Mouse (Mus musculus): ENCODE results near the gene Prkra. TPM values are rescaled to one million over a fixed set of nuclear protein-coding genes. Genes with fewer than 3 reads are reported as not detected.
"Not testable (repeated sequence)": the region's sequence is repeated elsewhere in the genome, so short reads cannot be mapped to it uniquely, and the experiment has no call there.

Gene Prkra
- polyA plus RNA-seq, 1 experiment = 35.1 TPM

DNA sequence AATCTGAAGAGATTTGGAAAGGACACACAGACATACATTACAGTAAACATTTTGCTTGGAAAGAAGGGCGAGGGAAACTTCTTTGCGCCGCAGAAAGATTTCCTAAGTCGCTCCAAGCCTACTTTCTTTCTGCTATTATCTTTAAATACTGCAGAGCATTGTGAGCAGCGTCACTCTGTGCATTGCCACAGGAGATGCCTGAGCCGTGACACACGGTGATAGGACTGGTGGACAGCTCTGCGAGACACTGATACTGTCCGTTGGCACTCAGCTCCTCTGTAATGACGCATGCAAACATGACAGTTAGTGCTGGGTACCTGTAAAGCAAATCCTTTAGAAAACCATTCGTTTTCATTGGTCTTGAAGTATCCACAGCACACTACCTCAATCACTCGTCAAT lies 17.5 kb downstream of the Prkra start:
- no peak overlapping the region for H3K4me3 ChIP-seq (ENCODE audit: insufficient read depth, low read length)
- H3K27ac ChIP-seq (ENCODE audit: insufficient read depth, low read length) = no peak overlapping the region
- no peaks in the 10 kb centered on the region for H3K4me1 ChIP-seq (ENCODE audit: control insufficient read depth, insufficient read depth, low read length)
- TF ChIP-seq CTCF (IDR thresholded peaks at IDR 0.05; ENCODE audit: borderline replicate concordance, insufficient read depth, low read length) (no peak), POLR2A (IDR thresholded peaks at IDR 0.05; ENCODE audit: low read depth, low read length) (no peak)

DNA sequence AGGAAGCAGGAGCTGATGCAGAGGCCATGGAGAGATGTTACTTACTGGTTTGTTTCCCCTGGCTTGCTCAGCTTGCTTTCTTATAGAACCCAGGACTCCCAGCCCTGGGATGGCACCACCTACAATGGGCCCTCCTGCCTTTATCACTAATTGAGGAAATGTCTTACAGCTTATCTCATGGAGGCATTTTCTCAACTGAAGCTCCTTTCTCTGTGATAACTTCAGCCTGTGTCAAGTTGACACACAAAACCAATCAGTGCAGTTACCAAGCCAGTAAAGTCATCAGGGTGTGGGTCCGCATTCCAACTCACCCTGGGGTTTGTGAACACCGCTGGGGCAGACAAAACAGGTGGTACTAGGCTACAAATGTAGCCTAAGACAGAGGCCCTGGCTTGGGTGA lies 25.5 kb downstream of the Prkra start:
- not testable (repeated sequence) for H3K4me3 ChIP-seq (ENCODE audit: insufficient read depth, low read length); H3K4me1 ChIP-seq (ENCODE audit: control insufficient read depth, insufficient read depth, low read length); H3K27ac ChIP-seq (ENCODE audit: insufficient read depth, low read length)

DNA sequence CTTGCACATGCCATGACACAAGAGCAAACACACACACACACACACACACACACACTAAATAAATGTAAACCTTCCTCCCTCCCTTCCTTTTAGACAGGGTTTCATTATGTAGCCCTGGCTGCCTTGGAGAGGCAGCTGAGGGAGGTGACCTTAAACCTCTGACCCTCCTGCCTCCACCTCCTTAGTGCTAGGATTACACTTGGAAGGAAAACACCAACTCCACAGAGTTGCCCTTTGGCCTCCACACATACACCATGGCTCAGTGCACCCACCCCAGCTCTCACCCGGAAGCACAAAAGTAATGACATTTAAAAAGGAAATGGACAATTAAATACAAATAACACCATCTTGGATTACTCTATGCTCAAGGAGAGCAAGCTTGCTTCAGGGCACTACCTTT lies 26.1 kb downstream of the Prkra start:
- no peak for TF ChIP-seq POLR2A (IDR thresholded peaks at IDR 0.05; ENCODE audit: low read depth, low read length)
- TF ChIP-seq CTCF (IDR thresholded peaks at IDR 0.05; ENCODE audit: borderline replicate concordance, insufficient read depth, low read length) = no peak
- no peak overlapping the region for H3K27ac ChIP-seq (ENCODE audit: insufficient read depth, low read length)
- H3K4me3 ChIP-seq (ENCODE audit: insufficient read depth, low read length) = no peak overlapping the region
- no peaks in the 10 kb centered on the region for H3K4me1 ChIP-seq (ENCODE audit: control insufficient read depth, insufficient read depth, low read length)

DNA sequence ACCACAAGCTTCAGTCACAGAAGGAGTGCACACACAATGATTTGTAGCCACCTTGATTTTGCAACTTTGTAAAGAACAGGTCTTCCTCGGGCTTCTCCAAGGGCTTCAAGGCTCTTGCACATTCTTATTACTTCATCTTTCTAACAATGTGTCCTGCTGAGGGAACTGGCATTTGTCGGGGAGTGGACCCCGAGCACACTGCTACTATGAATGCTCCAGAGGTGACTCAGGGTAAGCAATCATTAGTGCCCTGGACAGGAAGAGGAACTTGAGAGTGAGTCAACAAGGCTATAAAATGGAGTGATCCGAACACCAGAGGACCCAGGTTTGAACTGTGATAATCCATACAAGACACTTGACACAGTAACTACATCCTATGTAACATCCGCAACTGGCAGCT lies 27.6 kb downstream of the Prkra start:
- Histone ChIP-seq H3K27ac (ENCODE audit: insufficient read depth, low read length) (no peak overlapping the region), H3K4me3 (ENCODE audit: insufficient read depth, low read length) (no peak overlapping the region), H3K4me1 (ENCODE audit: control insufficient read depth, insufficient read depth, low read length) (no peaks in the 10 kb centered on the region)
- TF ChIP-seq POLR2A (IDR thresholded peaks at IDR 0.05; ENCODE audit: low read depth, low read length) = no peak
- no peak for TF ChIP-seq CTCF (IDR thresholded peaks at IDR 0.05; ENCODE audit: borderline replicate concordance, insufficient read depth, low read length)

DNA sequence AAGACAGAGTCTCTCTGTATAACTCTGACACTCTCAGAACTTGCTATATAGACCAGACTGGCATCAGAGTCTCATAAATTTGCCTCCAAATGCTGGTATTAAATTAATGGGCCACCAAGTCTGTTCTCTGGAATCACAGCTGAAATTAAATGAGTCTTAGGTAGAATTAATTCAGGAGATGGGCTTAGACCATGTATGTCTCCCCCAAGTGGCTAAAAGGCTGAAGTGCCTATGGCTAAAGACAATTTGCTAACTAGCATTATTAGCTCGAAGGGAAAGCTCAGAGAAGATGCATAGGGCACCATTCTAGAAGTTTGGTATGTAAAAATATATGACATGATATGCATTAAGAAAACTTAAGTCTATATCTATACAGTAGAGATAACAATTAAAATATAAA lies 29.7 kb downstream of the Prkra start:
- H3K4me3 ChIP-seq (ENCODE audit: insufficient read depth, low read length) = no peak overlapping the region
- H3K27ac ChIP-seq (ENCODE audit: insufficient read depth, low read length) = no peak overlapping the region
- no peaks in the 10 kb centered on the region for H3K4me1 ChIP-seq (ENCODE audit: control insufficient read depth, insufficient read depth, low read length)
- no peak for TF ChIP-seq POLR2A (IDR thresholded peaks at IDR 0.05; ENCODE audit: low read depth, low read length)
- TF ChIP-seq CTCF (IDR thresholded peaks at IDR 0.05; ENCODE audit: borderline replicate concordance, insufficient read depth, low read length) = no peak

DNA sequence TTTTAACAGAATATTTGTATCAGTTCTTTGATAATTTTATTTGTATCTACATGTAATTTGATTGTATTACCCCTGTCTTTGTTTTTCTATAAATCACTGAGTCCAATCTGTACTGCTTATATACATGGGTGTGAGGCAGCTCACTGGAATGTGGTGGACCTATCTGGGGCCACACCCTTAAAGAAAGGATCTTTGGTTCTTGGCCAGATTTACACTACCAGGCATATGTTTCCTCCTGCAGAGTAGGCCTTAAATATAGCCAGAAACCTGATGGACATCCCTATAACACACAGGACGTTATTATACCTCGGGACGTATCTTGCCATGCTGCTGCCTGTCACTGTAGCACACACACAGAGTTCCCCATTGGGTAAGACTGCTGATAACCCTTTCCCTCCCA lies 35.8 kb downstream of the Prkra start:
- H3K4me3 ChIP-seq (ENCODE audit: insufficient read depth, low read length) = no peak overlapping the region
- no peak for TF ChIP-seq CTCF (IDR thresholded peaks at IDR 0.05; ENCODE audit: borderline replicate concordance, insufficient read depth, low read length)
- no peak for TF ChIP-seq POLR2A (IDR thresholded peaks at IDR 0.05; ENCODE audit: low read depth, low read length)
- no peak overlapping the region for H3K27ac ChIP-seq (ENCODE audit: insufficient read depth, low read length)
- no peaks in the 10 kb centered on the region for H3K4me1 ChIP-seq (ENCODE audit: control insufficient read depth, insufficient read depth, low read length)

DNA sequence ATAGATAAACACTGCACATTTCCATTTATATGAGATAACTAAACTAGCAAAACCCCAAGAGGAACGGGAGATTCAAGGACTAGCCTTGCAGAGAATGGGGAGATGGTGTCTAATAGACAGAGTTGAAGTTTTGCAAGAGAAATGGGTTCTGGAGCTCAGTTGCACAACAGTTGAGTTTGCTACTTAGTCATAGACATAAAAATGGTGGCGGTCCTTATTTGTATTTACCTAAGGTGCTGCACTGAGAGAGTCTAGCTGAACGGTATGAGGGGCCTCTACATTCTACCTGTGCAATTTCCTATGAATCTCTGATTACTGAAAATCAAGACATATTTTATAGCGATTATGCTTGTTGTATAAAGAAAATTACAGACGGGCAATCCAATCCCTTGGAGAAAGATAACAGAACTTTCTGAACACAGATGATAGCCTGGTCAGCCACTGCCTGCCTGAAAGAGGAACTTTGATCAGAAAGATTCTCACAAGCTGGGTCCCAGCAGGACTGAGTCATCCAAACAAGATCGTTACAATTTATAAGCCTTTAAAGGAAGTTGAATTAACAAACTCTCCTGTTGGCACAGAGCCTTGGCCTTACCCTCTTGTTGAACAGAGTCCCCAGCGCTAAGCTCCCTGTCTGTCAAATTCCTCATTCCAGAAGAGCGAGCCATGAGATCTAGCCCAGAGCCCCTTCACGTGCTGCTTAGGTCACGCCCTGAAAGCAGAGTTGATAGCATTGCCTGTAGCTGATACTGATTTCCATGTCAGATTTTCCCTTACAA lies 37.3 kb downstream of the Prkra start:
- Histone ChIP-seq H3K27ac (ENCODE audit: insufficient read depth, low read length) (no peak overlapping the region), H3K4me1 (ENCODE audit: control insufficient read depth, insufficient read depth, low read length) (no peaks in the 10 kb centered on the region), H3K4me3 (ENCODE audit: insufficient read depth, low read length) (no peak overlapping the region)
- TF ChIP-seq POLR2A (IDR thresholded peaks at IDR 0.05; ENCODE audit: low read depth, low read length) (no peak), CTCF (IDR thresholded peaks at IDR 0.05; ENCODE audit: borderline replicate concordance, insufficient read depth, low read length) (no peak)

DNA sequence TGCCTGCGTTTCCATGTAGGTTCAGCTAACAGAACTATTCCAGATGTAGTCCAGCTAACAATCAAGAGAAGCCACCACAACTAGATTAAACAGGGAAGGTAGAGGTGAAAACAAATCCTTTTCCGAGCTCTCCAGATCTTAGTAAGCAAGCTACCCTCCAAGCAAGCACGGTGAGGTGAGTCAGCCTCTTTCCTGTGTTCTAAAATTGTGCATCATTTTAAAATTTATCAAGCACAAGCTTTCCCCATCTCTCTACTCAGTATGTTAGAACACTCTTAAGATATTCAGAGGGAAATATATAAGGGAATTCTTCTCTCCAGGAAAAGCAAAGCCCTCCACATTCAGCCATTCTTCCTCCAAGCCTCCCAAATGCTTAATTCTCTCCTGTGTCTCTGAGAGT lies 41.1 kb downstream of the Prkra start:
- Histone ChIP-seq H3K27ac (ENCODE audit: insufficient read depth, low read length) (no peak overlapping the region), H3K4me3 (ENCODE audit: insufficient read depth, low read length) (no peak overlapping the region), H3K4me1 (ENCODE audit: control insufficient read depth, insufficient read depth, low read length) (no peaks in the 10 kb centered on the region)
- TF ChIP-seq POLR2A (IDR thresholded peaks at IDR 0.05; ENCODE audit: low read depth, low read length) = no peak

DNA sequence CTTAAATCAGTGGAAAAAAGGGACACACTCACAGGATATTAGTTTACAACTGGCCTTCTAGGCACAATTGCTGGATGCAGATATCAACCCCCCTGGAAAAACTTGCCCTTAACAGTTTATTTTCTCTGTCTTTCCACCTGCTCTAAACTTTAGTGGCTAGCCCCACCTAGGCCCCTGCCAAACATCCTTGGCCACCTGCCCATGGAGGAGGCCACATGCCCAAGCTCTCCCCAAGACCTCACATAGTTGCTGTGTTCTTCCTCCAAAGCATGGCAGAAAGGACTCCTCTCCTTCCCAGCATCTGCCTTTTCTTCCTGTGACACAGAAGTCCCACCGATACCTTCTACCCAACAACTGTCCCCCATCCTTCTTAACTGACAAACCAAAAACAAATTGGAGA lies 45.6 kb downstream of the Prkra start:
- Histone ChIP-seq H3K4me1 (ENCODE audit: control insufficient read depth, insufficient read depth, low read length) (no peaks in the 10 kb centered on the region; the same call in 1 of the 2 replicates), H3K4me3 (ENCODE audit: insufficient read depth, low read length) (no peak overlapping the region), H3K27ac (ENCODE audit: insufficient read depth, low read length) (no peak overlapping the region)
- TF ChIP-seq POLR2A (IDR thresholded peaks at IDR 0.05; ENCODE audit: low read depth, low read length) = no peak
- no peak for TF ChIP-seq CTCF (IDR thresholded peaks at IDR 0.05; ENCODE audit: borderline replicate concordance, insufficient read depth, low read length)

DNA sequence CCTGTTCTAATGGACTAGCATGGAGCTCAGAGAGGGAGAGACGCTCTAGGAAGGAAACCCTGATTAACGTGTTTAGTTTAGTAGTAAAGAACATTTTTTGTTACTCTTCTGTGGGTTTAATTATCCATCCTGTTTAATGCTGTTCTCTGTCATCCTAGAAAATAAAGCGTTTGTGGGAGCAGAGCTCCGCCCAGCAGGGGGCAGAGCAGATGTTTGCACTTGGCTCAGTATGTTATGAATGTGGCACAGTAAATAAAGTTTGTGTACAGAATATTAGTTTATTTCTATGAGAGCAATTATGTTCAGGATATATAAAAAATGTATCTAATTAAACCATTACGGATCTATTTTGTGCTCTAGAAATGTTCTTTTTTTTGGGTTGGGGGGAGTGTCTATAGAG lies 48.6 kb downstream of the Prkra start:
- no peak for TF ChIP-seq POLR2A (IDR thresholded peaks at IDR 0.05; ENCODE audit: low read depth, low read length)
- TF ChIP-seq CTCF (IDR thresholded peaks at IDR 0.05; ENCODE audit: borderline replicate concordance, insufficient read depth, low read length) = no peak
- Histone ChIP-seq H3K4me3 (ENCODE audit: insufficient read depth, low read length) (no peak overlapping the region), H3K4me1 (ENCODE audit: control insufficient read depth, insufficient read depth, low read length) (no peaks in the 10 kb centered on the region; the same call in 1 of the 2 replicates), H3K27ac (ENCODE audit: insufficient read depth, low read length) (no peak overlapping the region)

DNA sequence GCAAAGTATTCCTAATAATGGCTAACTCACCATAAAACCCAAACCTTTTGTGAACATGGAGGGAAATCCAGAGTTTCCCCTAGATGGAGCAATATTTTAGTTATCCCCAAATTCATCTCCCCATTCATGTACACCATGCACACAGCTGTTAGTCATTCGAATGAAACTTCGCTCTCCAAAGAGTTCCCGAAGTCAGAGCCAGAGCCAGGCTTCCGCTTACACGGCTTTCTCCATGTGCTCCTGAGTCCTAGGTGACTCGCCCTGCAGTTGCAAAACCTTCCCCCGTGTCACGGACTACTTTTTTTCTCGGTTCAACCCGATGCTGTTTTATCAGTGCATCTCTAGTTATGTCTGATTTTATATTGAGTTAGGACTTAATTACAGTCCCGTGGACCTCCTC lies 50.3 kb downstream of the Prkra start:
- Histone ChIP-seq H3K27ac (ENCODE audit: insufficient read depth, low read length) (no peak overlapping the region), H3K4me3 (ENCODE audit: insufficient read depth, low read length) (no peak overlapping the region), H3K4me1 (ENCODE audit: control insufficient read depth, insufficient read depth, low read length) (no peaks in the 10 kb centered on the region; the same call in 1 of the 2 replicates)
- TF ChIP-seq POLR2A (IDR thresholded peaks at IDR 0.05; ENCODE audit: low read depth, low read length) = no peak
- TF ChIP-seq CTCF (IDR thresholded peaks at IDR 0.05; ENCODE audit: borderline replicate concordance, insufficient read depth, low read length) = no peak

Data from embryonic fibroblast, embryonic 13.5 days (primary cell).